In genomic region chr4:104597490-104598465, GRCm38 (mm10) we compare ENCODE assay signal across 15 mouse cellular contexts.
DNase-seq lines count a peak whose midpoint lies in the region; ATAC-seq and TF ChIP-seq lines count a peak whose summit lies in the region.
"Had no signal": no experiment of that assay in that cellular context is flagged by ENCODE, and none has a peak within 500 bp of the region (broad histone marks: within the 10 kb centered on the region; RNA-seq: fewer than 3 reads in every experiment).

No protein-coding gene starts in this region.

- WGBS in liver, postnatal 0 days (ENCODE audit: insufficient replicate concordance): 62% methylated on average over 6 of the region's 6 CpGs
- 63% methylated on average over 6 of the region's 6 CpGs for WGBS in hindbrain, embryonic 16.5 days

- H3K27me3 ChIP-seq in liver, postnatal 0 days (ENCODE audit: insufficient read depth, low read length): no peaks in the 10 kb centered on the region
- no peaks in the 10 kb centered on the region for H3K27me3 ChIP-seq in hindbrain, embryonic 16.5 days (replicated peaks; ENCODE audit: control insufficient read depth, insufficient read depth, low read length)

- H3K9me3 ChIP-seq in liver, postnatal 0 days (ENCODE audit: low read length): no peaks in the 10 kb centered on the region
- no peaks in the 10 kb centered on the region for H3K9me3 ChIP-seq in hindbrain, embryonic 16.5 days (ENCODE audit: control insufficient read depth, low read length)
- H3K9me3 ChIP-seq: hindbrain, embryonic 10.5 days had no signal

- no peak overlapping the region for H3K4me3 ChIP-seq in layer of hippocampus, adult 2 months
- no peak overlapping the region for H3K4me3 ChIP-seq in liver, postnatal 0 days (ENCODE audit: low read depth, low read length)
- no peak overlapping the region for H3K4me3 ChIP-seq in hindbrain, embryonic 16.5 days (ENCODE audit: low read length)
- H3K4me3 ChIP-seq: hindbrain, embryonic 10.5 days had no signal

- H3K4me2 ChIP-seq in liver, postnatal 0 days (ENCODE audit: low read depth, low read length): no peak overlapping the region
- H3K4me2 ChIP-seq in hindbrain, embryonic 16.5 days (ENCODE audit: low read length): no peak overlapping the region

- no peak for DNase-seq in layer of hippocampus, adult 2 months (ENCODE audit: low spot score in 2 of 2)
- no peak for DNase-seq in layer of hippocampus, adult 11-12 months (ENCODE audit: low spot score)
- peak; percentile 77 for DNase-seq in brain, adult 2 months (ENCODE audit: low read depth, low spot score)
- peak; percentile 15 to 55 for DNase-seq in lung, adult 18-20 months
- DNase-seq in lung, postnatal 36 days: peak; percentile 52
- no peak for DNase-seq in liver, postnatal 0 days
- DNase-seq: adrenal gland, postnatal 10 days; cerebellum, adult 9-11 months; liver; thymus, postnatal 14 days had no signal

- TF ChIP-seq CTCF in layer of hippocampus, adult 2 months (conservative IDR thresholded peaks at IDR 0.05): no peak
- no peak for TF ChIP-seq CTCF in liver, postnatal 0 days (IDR thresholded peaks at IDR 0.05; ENCODE audit: low read depth)

- no peak overlapping the region for H3K9ac ChIP-seq in liver, postnatal 0 days (replicated peaks)
- no peak overlapping the region for H3K9ac ChIP-seq in hindbrain, embryonic 16.5 days (ENCODE audit: low read depth, low read length)

- no peak for TF ChIP-seq EP300 in liver, postnatal 0 days (IDR thresholded peaks at IDR 0.05; ENCODE audit: low read depth)

- H3K4me1 ChIP-seq in liver, postnatal 0 days (ENCODE audit: insufficient read depth): no peaks in the 10 kb centered on the region
- H3K4me1 ChIP-seq in hindbrain, embryonic 16.5 days (ENCODE audit: control insufficient read depth, insufficient read depth, low read depth, low read length): no peaks in the 10 kb centered on the region

- H3K27ac ChIP-seq in layer of hippocampus, adult 2 months: peak overlapping the region; percentile 24
- no peak overlapping the region for H3K27ac ChIP-seq in liver, postnatal 0 days (ENCODE audit: low read depth)
- H3K27ac ChIP-seq in hindbrain, embryonic 16.5 days (ENCODE audit: low read depth, low read length): no peak overlapping the region
- H3K27ac ChIP-seq: hindbrain, embryonic 10.5 days had no signal

- no peak for ATAC-seq in liver, postnatal 0 days
- ATAC-seq in hindbrain, embryonic 16.5 days: no peak
- ATAC-seq: inflammation-experienced regulatory T-cells, adult 6 months; midbrain, embryonic 16.5 days had no signal

- no peaks in the 10 kb centered on the region for H3K36me3 ChIP-seq in liver, postnatal 0 days (replicated peaks; ENCODE audit: insufficient read depth, low read length)
- no peaks in the 10 kb centered on the region for H3K36me3 ChIP-seq in hindbrain, embryonic 16.5 days (ENCODE audit: control insufficient read depth, insufficient read depth, low read length)
- H3K36me3 ChIP-seq: G1E; hindbrain, embryonic 10.5 days had no signal

Comparison
In these comparisons a context has a peak if more than half of its experiments do, and no peak if none do; other contexts are left out.
1. DNase-seq: peak in brain, adult 2 months (single experiment), lung, adult 18-20 months (2 of 2) and lung, postnatal 36 days (single experiment); none in layer of hippocampus, adult 2 months (0 of 2), layer of hippocampus, adult 11-12 months (single experiment) and liver, postnatal 0 days (single experiment).